Mouse (Mus musculus): ENCODE measurements around the gene Adcy6. TPM values are rescaled to one million over a fixed set of nuclear protein-coding genes. Genes with fewer than 3 reads are reported as not detected.

Gene Adcy6
- polyA plus RNA-seq, 1 experiment from 2014 or later, result 10.6 TPM

GRCm38 (mm10) chr15:98569795-98570365 is 40.0 kb downstream of the Adcy6 start:
- H3K4me3 ChIP-seq, result no peak overlapping the region
- no peak overlapping the region for H3K27ac ChIP-seq (replicated peaks)
- no peaks in the 10 kb centered on the region for H3K36me3 ChIP-seq
- peaks cover 31% of the 10 kb centered on the region for H3K4me1 ChIP-seq (replicated peaks)
- WGBS, result 90% methylated on average over 4 of the region's 4 CpGs
- no peaks in the 10 kb centered on the region for H3K9me3 ChIP-seq
- H3K27me3 ChIP-seq, result no peaks in the 10 kb centered on the region
- no peak for ATAC-seq (ENCODE audit: low FRiP score, low read depth)
- no peak overlapping the region for H3K9ac ChIP-seq
- H3K4me2 ChIP-seq, result no peak overlapping the region

GRCm38 (mm10) chr15:98569216-98569615 is 40.7 kb downstream of the Adcy6 start:
- Histone ChIP-seq H3K27me3 (no peaks in the 10 kb centered on the region), H3K4me2 (peak overlapping the region; percentile 84), H3K4me1 (replicated peaks) (peaks cover 35% of the 10 kb centered on the region), H3K9ac (peak overlapping the region; percentile 91), H3K9me3 (no peaks in the 10 kb centered on the region), H3K4me3 (peak overlapping the region; percentile 93), H3K36me3 (no peaks in the 10 kb centered on the region), H3K27ac (replicated peaks) (no peak overlapping the region)
- ATAC-seq (ENCODE audit: low FRiP score, low read depth), result no peak
- WGBS, result 71% methylated on average over 7 of the region's 7 CpGs

- peak overlapping the region; percentile 96 for H3K27ac ChIP-seq (replicated peaks)
- ATAC-seq (ENCODE audit: low FRiP score, low read depth), result no peak
- peaks cover 39% of the 10 kb centered on the region for H3K4me1 ChIP-seq (replicated peaks)
- H3K9me3 ChIP-seq, result no peaks in the 10 kb centered on the region
- H3K27me3 ChIP-seq, result no peaks in the 10 kb centered on the region
- no peaks in the 10 kb centered on the region for H3K36me3 ChIP-seq
- peak overlapping the region; percentile 93 for H3K4me3 ChIP-seq
- 14% methylated on average over 22 of the region's 22 CpGs for WGBS
- H3K4me2 ChIP-seq, result peak overlapping the region; percentile 84
- peak overlapping the region; percentile 91 for H3K9ac ChIP-seq
These were observed 41.4 kb downstream of the Adcy6 start for GRCm38 (mm10) chr15:98568256-98569033.

GRCm38 (mm10) chr15:98567278-98568134 is 42.4 kb downstream of the Adcy6 start:
- Histone ChIP-seq H3K27me3 (no peaks in the 10 kb centered on the region), H3K9me3 (no peaks in the 10 kb centered on the region), H3K4me2 (peak overlapping the region; percentile 96), H3K36me3 (peaks cover 8% of the 10 kb centered on the region; the same call in 1 of the 2 replicates), H3K4me3 (peak overlapping the region; percentile 93), H3K4me1 (replicated peaks) (peaks cover 41% of the 10 kb centered on the region), H3K9ac (peak overlapping the region; percentile 91), H3K27ac (replicated peaks) (peak overlapping the region; percentile 96)
- WGBS, result under 1% methylated on average over 88 of the region's 88 CpGs
- ATAC-seq (ENCODE audit: low FRiP score, low read depth), result peak; percentile 98

GRCm38 (mm10) chr15:98566973-98567277 is 43.0 kb downstream of the Adcy6 start:
- peaks cover 41% of the 10 kb centered on the region for H3K4me1 ChIP-seq (replicated peaks)
- H3K4me3 ChIP-seq, result peak overlapping the region; percentile 93
- H3K4me2 ChIP-seq, result peak overlapping the region; percentile 96
- H3K9ac ChIP-seq, result peak overlapping the region; percentile 86
- peak overlapping the region; percentile 89 for H3K27ac ChIP-seq (replicated peaks)
- ATAC-seq (ENCODE audit: low FRiP score, low read depth), result no peak
- peaks cover 8% of the 10 kb centered on the region; the same call in 1 of the 2 replicates for H3K36me3 ChIP-seq
- no peaks in the 10 kb centered on the region for H3K9me3 ChIP-seq
- under 1% methylated on average over 15 of the region's 15 CpGs for WGBS
- no peaks in the 10 kb centered on the region for H3K27me3 ChIP-seq

GRCm38 (mm10) chr15:98557186-98557585 is 52.7 kb downstream of the Adcy6 start:
- no peak overlapping the region for H3K4me3 ChIP-seq
- 92% methylated on average over 5 of the region's 5 CpGs for WGBS
- H3K4me2 ChIP-seq, result no peak overlapping the region
- H3K9me3 ChIP-seq, result no peaks in the 10 kb centered on the region
- no peak overlapping the region for H3K9ac ChIP-seq
- H3K27me3 ChIP-seq, result no peaks in the 10 kb centered on the region
- no peak for ATAC-seq (ENCODE audit: low FRiP score, low read depth)
- peaks cover 50% of the 10 kb centered on the region for H3K36me3 ChIP-seq
- no peaks in the 10 kb centered on the region for H3K4me1 ChIP-seq (replicated peaks)
- H3K27ac ChIP-seq (replicated peaks), result no peak overlapping the region

- H3K4me3 ChIP-seq, result no peak overlapping the region
- no peak overlapping the region for H3K9ac ChIP-seq
- no peak for ATAC-seq (ENCODE audit: low FRiP score, low read depth)
- peaks cover 63% of the 10 kb centered on the region for H3K36me3 ChIP-seq
- H3K27me3 ChIP-seq, result no peaks in the 10 kb centered on the region
- WGBS, result 90% methylated on average over 4 of the region's 4 CpGs
- no peaks in the 10 kb centered on the region for H3K4me1 ChIP-seq (replicated peaks)
- H3K9me3 ChIP-seq, result no peaks in the 10 kb centered on the region
- H3K4me2 ChIP-seq, result no peak overlapping the region
- H3K27ac ChIP-seq (replicated peaks), result no peak overlapping the region
These were observed 54.0 kb downstream of the Adcy6 start for GRCm38 (mm10) chr15:98555881-98556280.

- H3K9me3 ChIP-seq, result no peaks in the 10 kb centered on the region
- H3K4me2 ChIP-seq, result no peak overlapping the region
- no peak overlapping the region for H3K9ac ChIP-seq
- no peak for ATAC-seq (ENCODE audit: low FRiP score, low read depth)
- H3K36me3 ChIP-seq, result peaks cover 72% of the 10 kb centered on the region
- H3K4me1 ChIP-seq (replicated peaks), result no peaks in the 10 kb centered on the region
- no peaks in the 10 kb centered on the region for H3K27me3 ChIP-seq
- H3K4me3 ChIP-seq, result no peak overlapping the region
- 91% methylated on average over 2 of the region's 2 CpGs for WGBS
- H3K27ac ChIP-seq (replicated peaks), result no peak overlapping the region
These were observed 57.1 kb downstream of the Adcy6 start for GRCm38 (mm10) chr15:98552758-98553157.

- no peak overlapping the region for H3K4me3 ChIP-seq
- WGBS, result 93% methylated on average over 5 of the region's 5 CpGs
- H3K4me1 ChIP-seq (replicated peaks), result no peaks in the 10 kb centered on the region
These were observed 63.0 kb downstream of the Adcy6 start for GRCm38 (mm10) chr15:98546843-98547242.

GRCm38 (mm10) chr15:98545151-98545550 is 64.7 kb downstream of the Adcy6 start:
- Histone ChIP-seq H3K4me3 (no peak overlapping the region), H3K36me3 (peaks cover 73% of the 10 kb centered on the region), H3K4me2 (no peak overlapping the region), H3K4me1 (replicated peaks) (no peaks in the 10 kb centered on the region), H3K9ac (no peak overlapping the region), H3K9me3 (no peaks in the 10 kb centered on the region), H3K27me3 (no peaks in the 10 kb centered on the region), H3K27ac (replicated peaks) (no peak overlapping the region)
- WGBS, result 94% methylated on average over 3 of the region's 3 CpGs
- no peak for ATAC-seq (ENCODE audit: low FRiP score, low read depth)

More at GRCm38 (mm10) chr15:98546843-98547242, 63.0 kb downstream of the Adcy6 start:
- no peaks in the 10 kb centered on the region for H3K27me3 ChIP-seq
- no peak overlapping the region for H3K27ac ChIP-seq (replicated peaks)
- ATAC-seq (ENCODE audit: low FRiP score, low read depth), result no peak
- H3K9ac ChIP-seq, result no peak overlapping the region
- H3K9me3 ChIP-seq, result no peaks in the 10 kb centered on the region
- H3K36me3 ChIP-seq, result peaks cover 82% of the 10 kb centered on the region
- no peak overlapping the region for H3K4me2 ChIP-seq

GRCm38 (mm10) chr15:98543341-98543740 is 66.5 kb downstream of the Adcy6 start:
- Histone ChIP-seq H3K4me3 (no peak overlapping the region), H3K27me3 (no peaks in the 10 kb centered on the region), H3K4me2 (no peak overlapping the region), H3K9me3 (no peaks in the 10 kb centered on the region), H3K36me3 (peaks cover 59% of the 10 kb centered on the region), H3K27ac (replicated peaks) (no peak overlapping the region), H3K9ac (no peak overlapping the region), H3K4me1 (replicated peaks) (no peaks in the 10 kb centered on the region)
- ATAC-seq (ENCODE audit: low FRiP score, low read depth), result no peak
- 82% methylated on average over 4 of the region's 4 CpGs for WGBS

- Histone ChIP-seq H3K27ac (replicated peaks) (no peak overlapping the region), H3K9me3 (no peaks in the 10 kb centered on the region), H3K27me3 (no peaks in the 10 kb centered on the region), H3K4me1 (replicated peaks) (no peaks in the 10 kb centered on the region), H3K9ac (no peak overlapping the region), H3K36me3 (peaks cover 43% of the 10 kb centered on the region), H3K4me3 (no peak overlapping the region), H3K4me2 (no peak overlapping the region)
- no peak for ATAC-seq (ENCODE audit: low FRiP score, low read depth)
- WGBS, result 90% methylated on average over 6 of the region's 6 CpGs
These were observed 68.8 kb downstream of the Adcy6 start for GRCm38 (mm10) chr15:98541064-98541463.
